Mouse (Mus musculus) small intestine, adult 2 months (tissue): ENCODE data around the gene Prtn3.

ENCODE experiments used
- CTCF ChIP-seq: fragments of 200-500 bp; IDR thresholded peaks from 2 replicates; pipeline ENCODE4 v1.5.1; 2012; ENCODE audit warnings: low read depth, mild to moderate bottlenecking, control low read depth, inconsistent platforms, low read length, moderate library complexity, mixed read lengths; ENCODE audit not compliant: insufficient replicate concordance, insufficient read length; ENCODE audit errors: extremely low read depth
- POLR2A ChIP-seq: fragments of 200-500 bp; IDR thresholded peaks from 2 replicates; pipeline ENCODE4 v1.6.1; 2012; ENCODE audit warnings: low read depth, mild to moderate bottlenecking, control low read depth, inconsistent platforms, low read length, moderate library complexity

DNA sequence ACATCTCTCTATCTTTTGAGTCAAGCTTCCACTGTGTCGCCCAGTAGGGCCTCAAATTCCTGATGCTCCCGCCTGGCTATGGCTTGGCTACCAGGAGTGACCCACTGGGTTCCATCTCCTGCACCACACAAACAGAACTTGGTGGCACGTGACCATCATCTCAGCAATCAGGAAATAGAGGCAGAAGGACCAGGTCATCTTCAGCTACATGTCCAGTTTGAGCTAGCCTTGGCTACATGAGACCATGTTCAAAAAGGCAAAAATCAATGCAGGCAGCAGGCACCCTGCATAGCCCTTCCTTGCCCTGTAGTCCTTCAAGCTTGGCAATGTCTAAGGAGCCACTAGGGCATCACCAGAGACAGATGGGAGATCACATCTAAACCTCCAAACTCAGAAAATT lies 34.2 kb upstream of the Prtn3 start:
- no peak for TF ChIP-seq CTCF
- TF ChIP-seq POLR2A, result no peak
